Comparison of ENCODE assay signal across 8 mouse cellular contexts in the genomic region with DNA sequence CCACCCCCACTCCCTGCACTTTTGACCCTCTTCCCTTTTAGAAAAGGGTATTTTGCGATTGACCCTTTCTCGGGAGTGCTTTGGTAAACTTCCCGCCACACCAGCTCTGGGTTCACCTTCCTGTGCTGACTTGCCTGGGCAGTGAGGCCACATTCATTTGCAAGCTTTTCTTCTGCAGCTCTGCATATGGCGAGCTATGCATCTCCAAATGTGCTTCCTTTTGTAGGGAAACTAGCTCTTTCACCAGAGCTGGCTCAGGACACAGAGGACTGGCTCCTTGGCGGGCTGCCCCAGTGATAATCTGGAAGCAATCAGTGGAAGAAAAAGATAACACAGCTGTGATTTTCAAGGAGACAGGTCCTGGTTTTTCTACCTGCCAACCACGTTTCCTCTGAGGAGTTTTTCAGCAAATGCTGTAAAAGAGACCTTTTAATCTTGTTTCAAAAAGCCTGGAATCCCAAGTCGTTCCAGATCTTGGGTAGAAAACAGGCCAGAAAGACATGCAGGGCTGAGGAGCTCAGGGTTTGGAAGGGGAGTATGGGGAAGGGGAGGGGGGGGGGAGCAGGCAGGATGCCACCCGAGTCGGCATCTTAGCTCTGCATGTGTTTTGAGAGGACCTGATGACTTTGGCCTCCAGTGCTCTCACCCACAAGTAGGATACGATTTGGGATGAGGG.
A peak's percentile ranks its signal among the peaks of the same experiment; 100 is the strongest.
DNase-seq lines count a peak whose midpoint lies in the region; ATAC-seq lines count a peak whose summit lies in the region.

No protein-coding gene starts in this region.

- no peak overlapping the region for H3K4me2 ChIP-seq in stomach, embryonic 15.5 days

- peak overlapping the region; percentile 25; the same call in 1 of the 2 replicates for H3K4me3 ChIP-seq in embryonic facial prominence, embryonic 10.5 days
- no peak overlapping the region for H3K4me3 ChIP-seq in stomach, embryonic 15.5 days (replicated peaks)

- intact Hi-C loops in heart, postnatal 36 days (cut with DNase I): no loop called here

- peak; percentile 14; the same call in 1 of the 2 replicates for ATAC-seq in stomach, embryonic 15.5 days (ENCODE audit: insufficient read depth, low FRiP score, low read depth)

- H3K9ac ChIP-seq in stomach, embryonic 15.5 days: no peak overlapping the region

- peak overlapping the region; percentile 82 for H3K27ac ChIP-seq in embryonic facial prominence, embryonic 10.5 days (replicated peaks)
- H3K27ac ChIP-seq in stomach, embryonic 15.5 days: no peak overlapping the region

- H3K36me3 ChIP-seq in embryonic facial prominence, embryonic 10.5 days (replicated peaks): no peaks in the 10 kb centered on the region
- no peaks in the 10 kb centered on the region for H3K36me3 ChIP-seq in stomach, embryonic 15.5 days

- H3K27me3 ChIP-seq in embryonic facial prominence, embryonic 10.5 days (replicated peaks; ENCODE audit: low read depth, poor library complexity, severe bottlenecking): 0 out of 2 replicates have a peak, but pooled peaks cover 4% of the 10 kb centered on the region
- H3K27me3 ChIP-seq in stomach, embryonic 15.5 days (replicated peaks): no peaks in the 10 kb centered on the region

- peak; percentile 27 for DNase-seq in gastrocnemius, adult 18-20 months (ENCODE audit: low spot score)
- DNase-seq in gastrocnemius, postnatal 25 days: no peak
- DNase-seq in right cerebral cortex, postnatal 10 days (ENCODE audit: low spot score in 2 of 2): peak; percentile 60 to 64
- no peak for DNase-seq in right cerebral cortex, postnatal 25 days
- peak; percentile 65 for DNase-seq in embryonic facial prominence, embryonic 10.5 days (ENCODE audit: low spot score)
- DNase-seq in heart, postnatal 36 days: no peak
- no peak for DNase-seq in thymus, adult 18-20 months

- 9% methylated on average over 10 of the region's 10 CpGs for WGBS in embryonic facial prominence, embryonic 10.5 days
- 12% methylated on average over 10 of the region's 10 CpGs for WGBS in stomach, embryonic 15.5 days

- no peaks in the 10 kb centered on the region for H3K9me3 ChIP-seq in embryonic facial prominence, embryonic 10.5 days
- H3K9me3 ChIP-seq in stomach, embryonic 15.5 days: no peaks in the 10 kb centered on the region

- H3K4me1 ChIP-seq in embryonic facial prominence, embryonic 10.5 days: peaks cover 36% of the 10 kb centered on the region
- peaks cover 12% of the 10 kb centered on the region for H3K4me1 ChIP-seq in stomach, embryonic 15.5 days

Comparison
In these comparisons a context has a peak if more than half of its experiments do, and no peak if none do; other contexts are left out.
1. DNase-seq: peak in gastrocnemius, adult 18-20 months (single experiment), right cerebral cortex, postnatal 10 days (2 of 2) and embryonic facial prominence, embryonic 10.5 days (single experiment); none in gastrocnemius, postnatal 25 days (single experiment), right cerebral cortex, postnatal 25 days (single experiment), heart, postnatal 36 days (0 of 2) and thymus, adult 18-20 months (0 of 2).